Mouse (Mus musculus) right cerebral cortex, adult 18-20 months (tissue): Measurements from ENCODE around the gene Dusp15.
A peak's percentile ranks its signal among the peaks of the same experiment; 100 is the strongest.

ENCODE experiments used
- DNase-seq: peaks from one replicate; pipeline ENCODE4 v3.0.0; 2022; ENCODE audit warnings: mixed read lengths

Gene Dusp15

GRCm38 (mm10) chr2:152904127-152904643 is 47.3 kb downstream of the Dusp15 start:
- DNase-seq, result no peak

GRCm38 (mm10) chr2:152903586-152903985 is 47.9 kb downstream of the Dusp15 start:
- no peak for DNase-seq

- no peak for DNase-seq
Observed at GRCm38 (mm10) chr2:152902658-152903057, 48.8 kb downstream of the Dusp15 start.

GRCm38 (mm10) chr2:152901296-152901695 is 50.2 kb downstream of the Dusp15 start:
- DNase-seq, result no peak

GRCm38 (mm10) chr2:152899011-152899410 is 52.5 kb downstream of the Dusp15 start:
- peak; percentile 33 for DNase-seq

- no peak for DNase-seq
Observed at GRCm38 (mm10) chr2:152896926-152897325, 54.6 kb downstream of the Dusp15 start.

- no peak for DNase-seq
Observed at GRCm38 (mm10) chr2:152895834-152896233, 55.7 kb downstream of the Dusp15 start.
